Mouse (Mus musculus): Measurements from ENCODE around the gene Supt7l. TPM values are rescaled to one million over a fixed set of nuclear protein-coding genes. Genes with fewer than 3 reads are reported as not detected.
"Not testable (repeated sequence)": the region's sequence is repeated elsewhere in the genome, so short reads cannot be mapped to it uniquely, and the experiment has no call there.

Supt7l gene
- 9.5 TPM for polyA plus RNA-seq (2012; fragmentation: generic; extraction: Trizol)
- long read RNA-seq, experiment 1, transcript Supt7l-201 (5 exons, 2,693 nt) = major isoform, 16 of 20 reads
- long read RNA-seq, experiment 1, partial matches to known transcripts = 2 of 20 reads
- long read RNA-seq, experiment 1, other reads (novel, unspliced or antisense) = 1 of 20 reads
- long read RNA-seq, experiment 2, transcript Supt7l-201 (5 exons, 2,693 nt) = major isoform, 73 of 90 reads
- long read RNA-seq, experiment 2, partial matches to known transcripts = 9 of 90 reads
- long read RNA-seq, experiment 2, other reads (novel, unspliced or antisense) = 5 of 90 reads

- Histone ChIP-seq H3ac (ENCODE audit: control insufficient read depth, insufficient read length, low read depth) (peak within 1 kb of the TSS; percentile 91), H3K79me3 (ENCODE audit: low read depth) (peaks cover 18% of the 10 kb centered on the region), H3K36me3 (ENCODE audit: control insufficient read depth, insufficient read depth) (peaks cover 27% of the 10 kb centered on the region), H3K79me2 (ENCODE audit: control insufficient read depth, insufficient read depth) (peaks cover 43% of the 10 kb centered on the region), H3K4me3 (ENCODE audit: insufficient read depth, poor library complexity, severe bottlenecking) (peak within 1 kb of the TSS; percentile 93)
- not testable (repeated sequence) for H3K27me3 ChIP-seq (ENCODE audit: control insufficient read depth, insufficient read depth, insufficient read length)
Measured at GRCm38 (mm10) chr5:31527707-31528106, at the start of gene Supt7l. Supt7l (minus strand) TSS chr5:31527807.

- H3K27me3 ChIP-seq (ENCODE audit: control insufficient read depth, insufficient read depth, insufficient read length) = no peaks in the 10 kb centered on the region
- TF ChIP-seq CTCF (IDR thresholded peaks at IDR 0.05; ENCODE audit: control insufficient read depth, insufficient read depth, insufficient read length) (no peak), FOSL1 (IDR thresholded peaks at IDR 0.05; ENCODE audit: insufficient read depth, low read length, poor library complexity, severe bottlenecking) (peak; percentile 98), USF1 (IDR thresholded peaks at IDR 0.05; ENCODE audit: low read depth) (peak; percentile 54), CEBPB (IDR thresholded peaks at IDR 0.05; ENCODE audit: low read depth) (no peak), MYOG (IDR thresholded peaks at IDR 0.05; ENCODE audit: control insufficient read depth, extremely low read depth, insufficient read length) (no peak), MAX (IDR thresholded peaks at IDR 0.05) (peak; percentile 58), MYOD1 (IDR thresholded peaks at IDR 0.05; ENCODE audit: control insufficient read depth, insufficient read length, low read depth) (peak; percentile 52)
- no peaks in the 10 kb centered on the region for H3K79me3 ChIP-seq (ENCODE audit: low read depth)
- no peak overlapping the region for H3ac ChIP-seq (ENCODE audit: control insufficient read depth, insufficient read length, low read depth)
- H3K4me3 ChIP-seq (ENCODE audit: insufficient read depth, poor library complexity, severe bottlenecking) = no peak overlapping the region
- H3K36me3 ChIP-seq (ENCODE audit: control insufficient read depth, insufficient read depth) = no peaks in the 10 kb centered on the region
- H3K79me2 ChIP-seq (ENCODE audit: control insufficient read depth, insufficient read depth) = no peaks in the 10 kb centered on the region
Measured at GRCm38 (mm10) chr5:31576539-31576975, 49.0 kb upstream of the Supt7l start.

- H3K36me3 ChIP-seq (ENCODE audit: control insufficient read depth, insufficient read depth) = no peaks in the 10 kb centered on the region
- no peak overlapping the region for H3ac ChIP-seq (ENCODE audit: control insufficient read depth, insufficient read length, low read depth)
- no peaks in the 10 kb centered on the region for H3K27me3 ChIP-seq (ENCODE audit: control insufficient read depth, insufficient read depth, insufficient read length)
- H3K79me2 ChIP-seq (ENCODE audit: control insufficient read depth, insufficient read depth) = no peaks in the 10 kb centered on the region
- no peak for TF ChIP-seq FOSL1 (IDR thresholded peaks at IDR 0.05; ENCODE audit: insufficient read depth, low read length, poor library complexity, severe bottlenecking)
- no peak for TF ChIP-seq CEBPB (IDR thresholded peaks at IDR 0.05; ENCODE audit: low read depth)
- no peak for TF ChIP-seq MAX (IDR thresholded peaks at IDR 0.05)
- TF ChIP-seq MYOD1 (IDR thresholded peaks at IDR 0.05; ENCODE audit: control insufficient read depth, insufficient read length, low read depth) = no peak
- TF ChIP-seq CTCF (IDR thresholded peaks at IDR 0.05; ENCODE audit: control insufficient read depth, insufficient read depth, insufficient read length) = no peak
- no peak for TF ChIP-seq MYOG (IDR thresholded peaks at IDR 0.05; ENCODE audit: control insufficient read depth, extremely low read depth, insufficient read length)
- no peak for TF ChIP-seq USF1 (IDR thresholded peaks at IDR 0.05; ENCODE audit: low read depth)
- no peaks in the 10 kb centered on the region for H3K79me3 ChIP-seq (ENCODE audit: low read depth)
- no peak overlapping the region for H3K4me3 ChIP-seq (ENCODE audit: insufficient read depth, poor library complexity, severe bottlenecking)
Measured at GRCm38 (mm10) chr5:31573722-31574121, 46.1 kb upstream of the Supt7l start.

- Histone ChIP-seq H3K79me2 (ENCODE audit: control insufficient read depth, insufficient read depth) (no peaks in the 10 kb centered on the region), H3K27me3 (ENCODE audit: control insufficient read depth, insufficient read depth, insufficient read length) (no peaks in the 10 kb centered on the region), H3K79me3 (ENCODE audit: low read depth) (no peaks in the 10 kb centered on the region), H3K36me3 (ENCODE audit: control insufficient read depth, insufficient read depth) (no peaks in the 10 kb centered on the region), H3K4me3 (ENCODE audit: insufficient read depth, poor library complexity, severe bottlenecking) (no peak overlapping the region), H3ac (ENCODE audit: control insufficient read depth, insufficient read length, low read depth) (no peak overlapping the region)
- TF ChIP-seq USF1 (IDR thresholded peaks at IDR 0.05; ENCODE audit: low read depth) (no peak), MAX (IDR thresholded peaks at IDR 0.05) (no peak)
Measured at GRCm38 (mm10) chr5:31571023-31571608, 43.5 kb upstream of the Supt7l start.

- Histone ChIP-seq H3K79me2 (ENCODE audit: control insufficient read depth, insufficient read depth) (no peaks in the 10 kb centered on the region), H3K27me3 (ENCODE audit: control insufficient read depth, insufficient read depth, insufficient read length) (no peaks in the 10 kb centered on the region), H3K79me3 (ENCODE audit: low read depth) (no peaks in the 10 kb centered on the region), H3ac (ENCODE audit: control insufficient read depth, insufficient read length, low read depth) (no peak overlapping the region), H3K36me3 (ENCODE audit: control insufficient read depth, insufficient read depth) (no peaks in the 10 kb centered on the region), H3K4me3 (ENCODE audit: insufficient read depth, poor library complexity, severe bottlenecking) (no peak overlapping the region)
- TF ChIP-seq MAX (IDR thresholded peaks at IDR 0.05) (no peak), MYOG (IDR thresholded peaks at IDR 0.05; ENCODE audit: control insufficient read depth, extremely low read depth, insufficient read length) (no peak), USF1 (IDR thresholded peaks at IDR 0.05; ENCODE audit: low read depth) (no peak), FOSL1 (IDR thresholded peaks at IDR 0.05; ENCODE audit: insufficient read depth, low read length, poor library complexity, severe bottlenecking) (no peak), CEBPB (IDR thresholded peaks at IDR 0.05; ENCODE audit: low read depth) (no peak), MYOD1 (IDR thresholded peaks at IDR 0.05; ENCODE audit: control insufficient read depth, insufficient read length, low read depth) (no peak), CTCF (IDR thresholded peaks at IDR 0.05; ENCODE audit: control insufficient read depth, insufficient read depth, insufficient read length) (no peak)
Measured at GRCm38 (mm10) chr5:31567951-31568657, 40.5 kb upstream of the Supt7l start.

- no peak for TF ChIP-seq MYOD1 (IDR thresholded peaks at IDR 0.05; ENCODE audit: control insufficient read depth, insufficient read length, low read depth)
- Histone ChIP-seq H3K36me3 (ENCODE audit: control insufficient read depth, insufficient read depth) (no peaks in the 10 kb centered on the region), H3K27me3 (ENCODE audit: control insufficient read depth, insufficient read depth, insufficient read length) (no peaks in the 10 kb centered on the region), H3K4me3 (ENCODE audit: insufficient read depth, poor library complexity, severe bottlenecking) (no peak overlapping the region), H3K79me2 (ENCODE audit: control insufficient read depth, insufficient read depth) (no peaks in the 10 kb centered on the region), H3K79me3 (ENCODE audit: low read depth) (no peaks in the 10 kb centered on the region), H3ac (ENCODE audit: control insufficient read depth, insufficient read length, low read depth) (no peak overlapping the region)
Measured at GRCm38 (mm10) chr5:31566457-31566856, 38.9 kb upstream of the Supt7l start.

Measured in C2C12 (cell line).